Mouse (Mus musculus) kidney, embryonic 16.5 days (tissue): ENCODE measurements around the gene Mctp1. TPM values are rescaled to one million over a fixed set of nuclear protein-coding genes. Genes with fewer than 3 reads are reported as not detected.
"Not testable (repeated sequence)": the region's sequence is repeated elsewhere in the genome, so short reads cannot be mapped to it uniquely, and the experiment has no call there.

ENCODE experiments used
- ATAC-seq: fragments of 200-750 bp; cut with Nextera tagmentation; 2 replicates; pipeline ENCODE4 v1.8.0; 2017; ENCODE audit warnings: moderate TSS enrichment; ENCODE audit not compliant: low FRiP score, low TSS enrichment
- H3K27ac ChIP-seq: fragments of 300-500 bp; sonication (generic); 2 replicates; pipeline ENCODE4 v1.5.1; 2014; ENCODE audit warnings: low read length
- H3K27me3 ChIP-seq: fragments of 300-500 bp; sonication (generic); 2 replicates; pipeline ENCODE4 v1.6.1; 2014; ENCODE audit warnings: low read length, control low read depth, mixed read lengths; ENCODE audit not compliant: insufficient read depth
- H3K36me3 ChIP-seq: fragments of 300-500 bp; sonication (generic); 2 replicates; pipeline ENCODE4 v1.6.1; 2014; ENCODE audit warnings: low read length, control low read depth, mixed read lengths; ENCODE audit not compliant: insufficient read depth
- H3K4me1 ChIP-seq: fragments of 300-500 bp; sonication (generic); 2 replicates; pipeline ENCODE4 v1.6.1; 2014; ENCODE audit warnings: low read length, control low read depth, mixed read lengths; ENCODE audit not compliant: insufficient read depth
- H3K4me2 ChIP-seq: fragments of 300-500 bp; sonication (generic); replicated peaks from 2 replicates; pipeline ENCODE4 v1.6.1; 2014; ENCODE audit warnings: low read depth, low read length
- H3K4me3 ChIP-seq: fragments of 300-500 bp; sonication (generic); 2 replicates; pipeline ENCODE4 v1.5.1; 2014; ENCODE audit warnings: mild to moderate bottlenecking, low read length
- H3K9ac ChIP-seq: fragments of 300-500 bp; sonication (generic); replicated peaks from 2 replicates; pipeline ENCODE4 v1.6.1; 2014; ENCODE audit warnings: low read length
- H3K9me3 ChIP-seq: fragments of 300-500 bp; sonication (generic); 2 replicates; pipeline ENCODE4 v1.6.1; 2016; ENCODE audit warnings: low read length, control low read depth
- WGBS: fragments of 180-500 bp; shearing (Covaris S2); extraction: QIAGEN DNeasy Blood & Tissue Kit; methylation state at CpG from one replicate; pipeline ENCODE4 v1.1.7; 2014; 5-methylcytosine and 5-hydroxymethylcytosine counted together
- polyA plus RNA-seq: library from polyadenylated mRNA; unstranded; fragments of >200 nt; fragmentation: Nextera tagmentation; extraction: Ambion mirVana; gene quantifications from 2 replicates; pipeline ENCODE4 v1.2.1, GENCODE M21; 2015

Mctp1 gene
- polyA plus RNA-seq, 1 experiment from 2014 or later = 0.27 TPM

- H3K27me3 ChIP-seq, H3K4me1 ChIP-seq, H3K36me3 ChIP-seq, H3K9ac ChIP-seq, H3K4me3 ChIP-seq, H3K9me3 ChIP-seq, H3K4me2 ChIP-seq, ATAC-seq, H3K27ac ChIP-seq: not testable (repeated sequence)
- WGBS = 89% methylated on average over 11 of the region's 11 CpGs
These were observed 206.4 kb downstream of the Mctp1 start for GRCm38 (mm10) chr13:76590709-76591108.

- Histone ChIP-seq H3K27ac (no peak overlapping the region), H3K27me3 (no peaks in the 10 kb centered on the region), H3K4me3 (no peak overlapping the region), H3K4me2 (no peak overlapping the region), H3K9me3 (no peaks in the 10 kb centered on the region), H3K36me3 (no peaks in the 10 kb centered on the region), H3K9ac (no peak overlapping the region), H3K4me1 (no peaks in the 10 kb centered on the region)
- ATAC-seq = no peak
These were observed 206.9 kb downstream of the Mctp1 start for GRCm38 (mm10) chr13:76591189-76591588.

- 29% methylated on average over 1 of the region's 1 CpGs for WGBS
- no peaks in the 10 kb centered on the region for H3K27me3 ChIP-seq
- no peaks in the 10 kb centered on the region for H3K36me3 ChIP-seq
- H3K9me3 ChIP-seq = no peaks in the 10 kb centered on the region
- no peak overlapping the region for H3K9ac ChIP-seq
- no peak overlapping the region for H3K4me2 ChIP-seq
- no peak overlapping the region for H3K4me3 ChIP-seq
- H3K27ac ChIP-seq = no peak overlapping the region
- H3K4me1 ChIP-seq = no peaks in the 10 kb centered on the region
- no peak for ATAC-seq
These were observed 207.4 kb downstream of the Mctp1 start for GRCm38 (mm10) chr13:76591692-76592091.

GRCm38 (mm10) chr13:76592908-76593307 lies 208.6 kb downstream of the Mctp1 start:
- no peaks in the 10 kb centered on the region for H3K9me3 ChIP-seq
- no peak overlapping the region for H3K4me3 ChIP-seq
- 70% methylated on average over 2 of the region's 2 CpGs for WGBS
- H3K4me1 ChIP-seq = no peaks in the 10 kb centered on the region
- no peak for ATAC-seq
- no peak overlapping the region for H3K27ac ChIP-seq
- H3K36me3 ChIP-seq = no peaks in the 10 kb centered on the region
- H3K9ac ChIP-seq = no peak overlapping the region
- H3K27me3 ChIP-seq = no peaks in the 10 kb centered on the region
- H3K4me2 ChIP-seq = no peak overlapping the region

- H3K27me3 ChIP-seq = no peaks in the 10 kb centered on the region
- no peak overlapping the region for H3K9ac ChIP-seq
- no peaks in the 10 kb centered on the region for H3K4me1 ChIP-seq
- H3K27ac ChIP-seq = no peak overlapping the region
- WGBS = 69% methylated on average over 7 of the region's 7 CpGs
- no peak overlapping the region for H3K4me2 ChIP-seq
- no peaks in the 10 kb centered on the region for H3K9me3 ChIP-seq
- H3K4me3 ChIP-seq = no peak overlapping the region
- no peak for ATAC-seq
- no peaks in the 10 kb centered on the region for H3K36me3 ChIP-seq
These were observed 212.7 kb downstream of the Mctp1 start for GRCm38 (mm10) chr13:76597005-76597404.

GRCm38 (mm10) chr13:76609425-76609824 lies 225.1 kb downstream of the Mctp1 start:
- no peak for ATAC-seq
- no peak overlapping the region for H3K4me2 ChIP-seq

DNA sequence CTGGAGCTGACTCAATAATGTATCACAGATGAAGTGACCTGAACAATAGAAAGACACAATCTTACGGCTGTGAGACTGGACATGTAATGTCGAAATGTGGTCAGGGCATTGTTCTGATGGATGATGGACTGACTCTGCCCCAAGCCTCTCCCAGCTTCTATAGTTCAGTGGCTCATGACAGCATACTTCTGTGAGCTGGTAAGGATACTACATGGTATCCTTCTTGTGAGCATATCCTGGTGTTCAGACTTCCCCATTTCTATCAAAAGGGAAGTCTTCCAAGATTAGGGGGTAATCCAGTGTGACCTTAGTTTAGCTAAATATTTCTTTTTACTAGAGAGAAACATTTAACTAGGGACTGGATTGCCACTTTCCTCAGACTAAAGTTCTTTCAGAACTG lies 227.2 kb downstream of the Mctp1 start:
- H3K4me3 ChIP-seq = no peak overlapping the region
- no peaks in the 10 kb centered on the region for H3K27me3 ChIP-seq
- H3K9ac ChIP-seq = no peak overlapping the region
- no peak overlapping the region for H3K27ac ChIP-seq
- no peak for ATAC-seq
- no peak overlapping the region for H3K4me2 ChIP-seq
- 86% methylated on average over 2 of the region's 2 CpGs for WGBS
- no peaks in the 10 kb centered on the region for H3K9me3 ChIP-seq
- H3K4me1 ChIP-seq = no peaks in the 10 kb centered on the region
- H3K36me3 ChIP-seq = no peaks in the 10 kb centered on the region

More at GRCm38 (mm10) chr13:76609425-76609824, 225.1 kb downstream of the Mctp1 start:
- H3K9ac ChIP-seq = no peak overlapping the region
- no peaks in the 10 kb centered on the region for H3K36me3 ChIP-seq
- H3K27me3 ChIP-seq = no peaks in the 10 kb centered on the region
- no peaks in the 10 kb centered on the region for H3K9me3 ChIP-seq
- no peaks in the 10 kb centered on the region for H3K4me1 ChIP-seq
- no peak overlapping the region for H3K27ac ChIP-seq
- no peak overlapping the region for H3K4me3 ChIP-seq

- Histone ChIP-seq H3K4me2 (no peak overlapping the region), H3K9me3 (no peaks in the 10 kb centered on the region), H3K9ac (no peak overlapping the region), H3K4me3 (no peak overlapping the region), H3K27ac (no peak overlapping the region), H3K4me1 (no peaks in the 10 kb centered on the region), H3K27me3 (no peaks in the 10 kb centered on the region), H3K36me3 (no peaks in the 10 kb centered on the region)
- ATAC-seq = no peak
These were observed 235.8 kb downstream of the Mctp1 start for GRCm38 (mm10) chr13:76620111-76620510.

GRCm38 (mm10) chr13:76620525-76620924 lies 236.2 kb downstream of the Mctp1 start:
- Histone ChIP-seq H3K9me3 (no peaks in the 10 kb centered on the region), H3K27me3 (no peaks in the 10 kb centered on the region), H3K4me3 (no peak overlapping the region), H3K27ac (no peak overlapping the region), H3K4me2 (no peak overlapping the region), H3K36me3 (no peaks in the 10 kb centered on the region), H3K4me1 (no peaks in the 10 kb centered on the region), H3K9ac (no peak overlapping the region)
- no peak for ATAC-seq
- 59% methylated on average over 1 of the region's 1 CpGs for WGBS

- Histone ChIP-seq H3K9me3 (no peaks in the 10 kb centered on the region), H3K4me2 (no peak overlapping the region), H3K4me1 (no peaks in the 10 kb centered on the region), H3K27ac (no peak overlapping the region), H3K4me3 (no peak overlapping the region), H3K36me3 (no peaks in the 10 kb centered on the region), H3K27me3 (no peaks in the 10 kb centered on the region), H3K9ac (no peak overlapping the region)
- WGBS = 97% methylated on average over 1 of the region's 1 CpGs
- ATAC-seq = no peak
These were observed 249.4 kb downstream of the Mctp1 start for GRCm38 (mm10) chr13:76633707-76634106.

DNA sequence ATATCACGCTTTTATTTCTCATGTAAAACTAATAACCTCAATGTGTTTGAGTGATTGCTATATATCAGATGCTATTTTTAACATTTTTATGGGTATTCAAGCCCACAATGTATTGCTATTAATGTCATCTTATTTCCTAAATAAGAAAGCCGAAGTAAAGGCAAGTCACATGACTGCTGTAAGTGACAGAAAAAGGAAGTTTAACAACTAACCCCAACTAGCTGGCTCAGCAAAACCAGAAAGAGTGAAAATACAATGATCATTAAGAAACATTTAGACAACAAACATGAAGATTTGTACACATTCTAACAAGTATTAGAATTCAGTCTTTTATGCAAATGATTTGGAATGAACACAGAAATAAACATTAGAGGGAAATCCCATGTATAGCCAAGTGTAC lies 253.9 kb downstream of the Mctp1 start:
- Histone ChIP-seq H3K27me3 (no peaks in the 10 kb centered on the region), H3K27ac (no peak overlapping the region), H3K4me2 (no peak overlapping the region), H3K4me3 (no peak overlapping the region), H3K4me1 (no peaks in the 10 kb centered on the region), H3K9me3 (no peaks in the 10 kb centered on the region), H3K9ac (no peak overlapping the region), H3K36me3 (no peaks in the 10 kb centered on the region)
- 78% methylated on average over 2 of the region's 2 CpGs for WGBS
- ATAC-seq = no peak
